Comparison of ENCODE assay signal across 8 mouse cellular contexts in genomic region chr2:53007142-53007541, GRCm38 (mm10).
DNase-seq lines count a peak whose midpoint lies in the region; ATAC-seq and TF ChIP-seq lines count a peak whose summit lies in the region.

No protein-coding gene starts in this region.

- no peak overlapping the region for H3K9ac ChIP-seq in ES-E14 (ENCODE audit: insufficient read depth, low read depth, low read length, poor library complexity, severe bottlenecking)
- H3K9ac ChIP-seq in kidney, embryonic 15.5 days: no peak overlapping the region
- H3K9ac ChIP-seq in liver, postnatal 0 days (replicated peaks): no peak overlapping the region

- TF ChIP-seq EP300 in liver, postnatal 0 days (IDR thresholded peaks at IDR 0.05; ENCODE audit: low read depth): no peak

- DNase-seq in 3134 (ENCODE audit: extremely low read depth, insufficient read length, low spot score) (peak; percentile 31), ES-E14 (ENCODE audit: low read depth, low spot score) (peak; percentile 75)
- DNase-seq in cerebellum, adult 9-10 months: peak; percentile 63
- DNase-seq in gastrocnemius, postnatal 25 days: peak; percentile 43
- peak; percentile 61 for DNase-seq in liver, postnatal 0 days
- DNase-seq in right cerebral cortex, postnatal 10 days (ENCODE audit: low spot score in 2 of 2): peak; percentile 49 to 67

- peak; percentile 41; the same call in 1 of the 2 replicates for ATAC-seq in kidney, embryonic 15.5 days (replicated peaks; ENCODE audit: low FRiP score)
- ATAC-seq in liver, postnatal 0 days: no peak
- ATAC-seq in activated CD4-positive, CD25-positive, alpha-beta regulatory T cell, adult 4 months: no peak

- peak; percentile 79 for TF ChIP-seq CTCF in liver, postnatal 0 days (IDR thresholded peaks at IDR 0.05; ENCODE audit: low read depth)

- H3K4me1 ChIP-seq in ES-E14 (ENCODE audit: control insufficient read depth in 2 of 2, insufficient read depth in 2 of 2, low read length in 2 of 2, poor library complexity in 1 of 2): peaks cover 0 to 2% of the 10 kb centered on the region in 2 experiments; a peak in 1 of 4 replicates
- peaks cover 33% of the 10 kb centered on the region for H3K4me1 ChIP-seq in kidney, embryonic 15.5 days
- no peaks in the 10 kb centered on the region for H3K4me1 ChIP-seq in liver, postnatal 0 days (ENCODE audit: insufficient read depth)

- 23% methylated on average over 5 of the region's 5 CpGs for WGBS in kidney, embryonic 15.5 days
- 23% methylated on average over 5 of the region's 5 CpGs for WGBS in liver, postnatal 0 days (ENCODE audit: insufficient replicate concordance)

- H3K4me3 ChIP-seq in ES-E14 (ENCODE audit: insufficient read depth in 1 of 2, low read depth in 1 of 2, low read length in 2 of 2, poor library complexity in 1 of 2, severe bottlenecking in 1 of 2): no peak overlapping the region
- H3K4me3 ChIP-seq in kidney, embryonic 15.5 days (replicated peaks): no peak overlapping the region
- H3K4me3 ChIP-seq in liver, postnatal 0 days (ENCODE audit: low read depth, low read length): no peak overlapping the region

- no peaks in the 10 kb centered on the region for H3K36me3 ChIP-seq in ES-E14 (ENCODE audit: control insufficient read depth, insufficient read depth, low read length, poor library complexity, severe bottlenecking)
- H3K36me3 ChIP-seq in kidney, embryonic 15.5 days: no peaks in the 10 kb centered on the region
- H3K36me3 ChIP-seq in liver, postnatal 0 days (replicated peaks; ENCODE audit: insufficient read depth, low read length): no peaks in the 10 kb centered on the region

- no peaks in the 10 kb centered on the region for H3K9me3 ChIP-seq in ES-E14 (ENCODE audit: control insufficient read depth, insufficient read depth, low read depth, low read length)
- H3K9me3 ChIP-seq in kidney, embryonic 15.5 days (replicated peaks): no peaks in the 10 kb centered on the region
- no peaks in the 10 kb centered on the region for H3K9me3 ChIP-seq in liver, postnatal 0 days (ENCODE audit: low read length)

- H3K27ac ChIP-seq in ES-E14 (ENCODE audit: insufficient read depth, low read depth, low read length, poor library complexity, severe bottlenecking): no peak overlapping the region
- H3K27ac ChIP-seq in kidney, embryonic 15.5 days: no peak overlapping the region
- no peak overlapping the region for H3K27ac ChIP-seq in liver, postnatal 0 days (ENCODE audit: low read depth)

- no peaks in the 10 kb centered on the region for H3K27me3 ChIP-seq in kidney, embryonic 15.5 days
- no peaks in the 10 kb centered on the region for H3K27me3 ChIP-seq in liver, postnatal 0 days (ENCODE audit: insufficient read depth, low read length)

- H3K4me2 ChIP-seq in kidney, embryonic 15.5 days: no peak overlapping the region
- no peak overlapping the region for H3K4me2 ChIP-seq in liver, postnatal 0 days (ENCODE audit: low read depth, low read length)

- in situ Hi-C loops in ES-E14 (cut with MboI; ENCODE audit: low sequenced_read_pairs in 2 of 2, unreplicated experiment in 2 of 2): no loop called here

TF ChIP-seq in ES-E14, 5 proteins besides CTCF, POLR2A, EP300 and RAD21:
- TF ChIP-seq ZNF384 (IDR thresholded peaks at IDR 0.05; ENCODE audit: low read depth, low read length) (0 out of 2 replicates have a peak, but pooled peaks have one; percentile 23), MAFK (IDR thresholded peaks at IDR 0.05; ENCODE audit: insufficient read depth, low read depth, low read length) (peak; percentile 63; the same call in 1 of the 2 replicates), CHD2 (IDR thresholded peaks at IDR 0.05; ENCODE audit: low read depth, low read length) (no peak), ZC3H11A (IDR thresholded peaks at IDR 0.05; ENCODE audit: borderline replicate concordance, low read depth, low read length) (peak; percentile 55), HCFC1 (IDR thresholded peaks at IDR 0.05; ENCODE audit: borderline replicate concordance, insufficient read depth, low read length) (peak; percentile 33; the same call in 1 of the 2 replicates)
